Mouse (Mus musculus) hindbrain, embryonic 16.5 days (tissue): Measurements from ENCODE around the gene Babam1. TPM values are rescaled to one million over a fixed set of nuclear protein-coding genes. Genes with fewer than 3 reads are reported as not detected.
A peak's percentile ranks its signal among the peaks of the same experiment; 100 is the strongest.

Experiments
- ATAC-seq: fragments of 200-750 bp; cut with Nextera tagmentation; 2 replicates; pipeline ENCODE4 v1.8.0; 2017; ENCODE audit warnings: moderate TSS enrichment, moderate library complexity
- H3K27ac ChIP-seq: fragments of 300-500 bp; sonication (generic); 2 replicates; pipeline ENCODE4 v1.5.1; 2014; ENCODE audit warnings: low read depth, mild to moderate bottlenecking, control low read depth, low read length, moderate library complexity
- H3K27me3 ChIP-seq: fragments of 300-500 bp; sonication (generic); replicated peaks from 2 replicates; pipeline ENCODE4 v1.6.1; 2014; ENCODE audit warnings: low read length; ENCODE audit not compliant: control insufficient read depth, insufficient read depth
- H3K36me3 ChIP-seq: fragments of 300-500 bp; sonication (generic); 2 replicates; pipeline ENCODE4 v1.6.1; 2014; ENCODE audit warnings: mild to moderate bottlenecking, low read length, moderate library complexity, mixed read lengths; ENCODE audit not compliant: control insufficient read depth, insufficient read depth
- H3K4me1 ChIP-seq: fragments of 300-500 bp; sonication (generic); 2 replicates; pipeline ENCODE4 v1.6.1; 2014; ENCODE audit warnings: low read depth, low read length; ENCODE audit not compliant: control insufficient read depth, insufficient read depth
- H3K4me2 ChIP-seq: fragments of 300-500 bp; sonication (generic); 2 replicates; pipeline ENCODE4 v1.6.1; 2014; ENCODE audit warnings: mild to moderate bottlenecking, low read length, control low read depth, moderate library complexity
- H3K4me3 ChIP-seq: fragments of 300-500 bp; sonication (generic); 2 replicates; pipeline ENCODE4 v1.5.1; 2014; ENCODE audit warnings: mild to moderate bottlenecking, low read length, control low read depth, moderate library complexity
- H3K9ac ChIP-seq: fragments of 300-500 bp; sonication (generic); 2 replicates; pipeline ENCODE4 v1.6.1; 2014; ENCODE audit warnings: low read depth, mild to moderate bottlenecking, control low read depth, low read length, moderate library complexity
- H3K9me3 ChIP-seq: fragments of 300-500 bp; sonication (generic); 2 replicates; pipeline ENCODE4 v1.6.1; 2014; ENCODE audit warnings: mild to moderate bottlenecking, low read length, moderate library complexity; ENCODE audit not compliant: control insufficient read depth
- WGBS: fragments of 180-500 bp; shearing (Covaris S2); extraction: QIAGEN DNeasy Blood & Tissue Kit; methylation state at CpG from one replicate; pipeline ENCODE4 v1.1.7; 2014; 5-methylcytosine and 5-hydroxymethylcytosine counted together
- polyA plus RNA-seq: library from polyadenylated mRNA; unstranded; fragments of >200 nt; fragmentation: Nextera tagmentation; extraction: Ambion mirVana; gene quantifications from 2 replicates; pipeline ENCODE4 v1.2.1, GENCODE M21; 2015

The Babam1 gene
- polyA plus RNA-seq, 1 experiment from 2014 or later = 97.3 TPM

DNA sequence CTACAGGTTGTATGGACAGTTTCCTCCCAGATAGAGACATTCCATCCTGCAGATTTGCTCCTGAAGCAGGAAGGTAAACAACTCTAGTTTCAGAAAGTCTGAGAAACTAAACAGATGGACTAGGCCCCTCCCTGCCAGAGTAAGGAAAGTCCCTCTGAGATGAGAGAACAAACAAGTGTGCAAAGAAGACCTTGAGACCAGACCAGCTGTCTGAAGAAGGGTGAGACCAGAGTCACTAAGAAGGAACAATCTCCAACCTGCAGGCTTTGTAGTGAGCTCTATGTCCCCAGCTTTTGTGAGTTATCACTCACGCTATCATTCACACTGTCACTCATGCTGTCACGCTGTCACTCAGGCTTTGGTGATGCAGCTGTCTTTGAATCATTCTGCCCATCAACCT lies 5.0 kb upstream of the Babam1 start:
- no peak for ATAC-seq
- WGBS = 81% methylated on average over 2 of the region's 2 CpGs
- H3K36me3 ChIP-seq = no peaks in the 10 kb centered on the region

DNA sequence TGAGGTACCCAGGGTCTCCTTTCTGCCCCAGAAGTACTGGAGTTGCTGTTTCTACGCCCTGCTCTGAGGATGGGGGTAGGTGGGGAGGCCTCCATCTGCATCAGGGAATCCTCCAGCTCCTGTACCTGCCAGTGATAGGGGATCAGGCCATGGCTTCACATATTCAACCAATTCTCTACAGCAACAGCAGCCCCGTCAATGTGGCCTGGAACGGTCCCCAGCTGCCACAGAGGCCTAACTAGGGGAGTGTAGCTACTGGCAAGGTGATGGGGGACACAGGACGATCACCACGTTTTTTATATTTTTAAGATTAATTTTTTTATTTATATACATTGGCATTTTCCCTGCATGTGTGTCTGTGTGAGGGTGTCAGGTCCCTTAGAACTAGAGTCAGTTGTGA lies 4.3 kb upstream of the Babam1 start:
- Histone ChIP-seq H3K9ac (no peak overlapping the region), H3K4me3 (no peak overlapping the region), H3K36me3 (no peaks in the 10 kb centered on the region), H3K4me2 (no peak overlapping the region), H3K27me3 (no peaks in the 10 kb centered on the region), H3K27ac (no peak overlapping the region), H3K4me1 (peaks cover 7% of the 10 kb centered on the region), H3K9me3 (no peaks in the 10 kb centered on the region)
- WGBS = 89% methylated on average over 5 of the region's 5 CpGs
- ATAC-seq = no peak

More for the DNA sequence above, 5.0 kb upstream of the Babam1 start:
- no peak overlapping the region for H3K9ac ChIP-seq
- no peak overlapping the region for H3K27ac ChIP-seq
- no peaks in the 10 kb centered on the region for H3K9me3 ChIP-seq
- no peak overlapping the region for H3K4me3 ChIP-seq
- no peaks in the 10 kb centered on the region for H3K27me3 ChIP-seq
- H3K4me1 ChIP-seq = 0 out of 2 replicates have a peak, but pooled peaks cover 4% of the 10 kb centered on the region
- no peak overlapping the region for H3K4me2 ChIP-seq

DNA sequence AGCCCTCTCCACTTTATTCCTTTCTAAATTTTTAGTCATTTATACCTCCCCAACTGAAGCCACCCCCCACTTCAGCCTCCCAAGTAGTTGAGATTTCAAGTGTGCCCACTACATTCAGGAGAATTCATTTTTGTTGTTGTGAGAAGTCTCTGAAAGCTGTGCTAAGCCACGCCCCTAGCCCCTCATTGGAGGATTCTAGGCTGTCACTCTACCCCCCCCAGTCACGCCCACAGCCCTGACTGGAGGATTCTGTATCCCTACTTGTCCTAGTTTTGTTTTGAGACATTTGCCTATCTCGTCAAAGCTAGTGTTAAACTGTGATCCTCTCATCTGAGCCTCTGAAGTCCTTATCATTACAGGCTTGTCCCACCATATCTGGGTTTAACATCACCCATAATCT lies 3.8 kb upstream of the Babam1 start:
- no peaks in the 10 kb centered on the region for H3K9me3 ChIP-seq
- no peaks in the 10 kb centered on the region for H3K36me3 ChIP-seq
- 12% methylated on average over 3 of the region's 3 CpGs for WGBS
- no peak overlapping the region for H3K4me2 ChIP-seq
- no peak for ATAC-seq
- no peak overlapping the region for H3K9ac ChIP-seq
- peaks cover 12% of the 10 kb centered on the region for H3K4me1 ChIP-seq
- H3K27me3 ChIP-seq = no peaks in the 10 kb centered on the region
- no peak overlapping the region for H3K4me3 ChIP-seq
- H3K27ac ChIP-seq = no peak overlapping the region

DNA sequence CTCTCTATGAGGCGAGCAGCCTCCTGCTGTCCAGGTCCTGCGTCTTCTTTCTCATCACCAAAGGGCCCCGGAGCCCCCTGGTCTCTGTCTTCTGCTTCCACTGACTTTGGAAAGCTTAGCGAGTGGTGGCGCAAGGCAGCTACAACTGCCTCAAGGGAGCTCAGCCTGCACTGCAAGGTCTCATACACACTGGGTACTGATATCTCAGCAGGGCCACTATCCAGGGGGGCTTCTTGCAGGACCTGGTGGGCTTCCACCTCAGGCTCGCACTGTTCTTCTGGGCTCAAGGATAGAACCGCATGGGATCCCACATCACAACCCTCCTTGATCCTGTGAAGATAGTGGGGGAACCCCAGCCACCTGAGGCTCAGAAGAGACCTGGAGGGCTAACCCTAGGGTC lies 2.2 kb upstream of the Babam1 start:
- peaks cover 12% of the 10 kb centered on the region for H3K4me1 ChIP-seq
- WGBS = 85% methylated on average over 7 of the region's 7 CpGs
- H3K4me2 ChIP-seq = peak overlapping the region; percentile 14; the same call in 1 of the 2 replicates
- no peak for ATAC-seq
- H3K36me3 ChIP-seq = peaks cover 7% of the 10 kb centered on the region; the same call in 1 of the 2 replicates
- H3K27ac ChIP-seq = no peak overlapping the region
- no peak overlapping the region for H3K9ac ChIP-seq
- H3K27me3 ChIP-seq = no peaks in the 10 kb centered on the region
- no peaks in the 10 kb centered on the region for H3K9me3 ChIP-seq
- H3K4me3 ChIP-seq = no peak overlapping the region

DNA sequence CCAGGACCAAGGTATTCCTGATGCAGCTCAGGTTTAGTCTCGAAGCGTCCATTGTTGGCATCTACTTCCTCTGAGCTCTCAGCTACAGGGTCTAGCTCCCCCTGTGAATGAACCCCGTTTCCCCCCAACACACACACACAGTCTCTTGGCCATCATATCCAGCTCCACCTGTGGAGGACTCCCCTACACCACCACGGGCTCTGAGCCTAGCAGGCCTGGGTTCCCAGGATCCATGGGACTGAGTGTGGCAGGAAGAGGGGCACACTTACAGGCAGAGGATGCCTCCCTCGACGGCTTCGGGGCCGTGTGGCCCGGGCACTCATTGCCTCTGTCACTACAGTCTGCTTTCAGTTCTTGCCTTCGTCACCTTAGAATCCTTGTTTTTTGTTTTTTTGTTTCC lies 1.6 kb upstream of the Babam1 start:
- Histone ChIP-seq H3K4me1 (peaks cover 12% of the 10 kb centered on the region), H3K27ac (no peak overlapping the region), H3K9ac (no peak overlapping the region), H3K4me2 (peak overlapping the region; percentile 11; the same call in 1 of the 2 replicates), H3K4me3 (no peak overlapping the region; the same call in 1 of the 2 replicates), H3K9me3 (no peaks in the 10 kb centered on the region), H3K27me3 (no peaks in the 10 kb centered on the region), H3K36me3 (peaks cover 7% of the 10 kb centered on the region; the same call in 1 of the 2 replicates)
- ATAC-seq = no peak
- WGBS = 77% methylated on average over 10 of the region's 10 CpGs

- ATAC-seq = no peak
Observed at GRCm38 (mm10) chr8:71395629-71396028, 1.0 kb upstream of the Babam1 start, which contains the start of gene Ushbp1. Ushbp1 (minus strand) TSS chr8:71395802.

DNA sequence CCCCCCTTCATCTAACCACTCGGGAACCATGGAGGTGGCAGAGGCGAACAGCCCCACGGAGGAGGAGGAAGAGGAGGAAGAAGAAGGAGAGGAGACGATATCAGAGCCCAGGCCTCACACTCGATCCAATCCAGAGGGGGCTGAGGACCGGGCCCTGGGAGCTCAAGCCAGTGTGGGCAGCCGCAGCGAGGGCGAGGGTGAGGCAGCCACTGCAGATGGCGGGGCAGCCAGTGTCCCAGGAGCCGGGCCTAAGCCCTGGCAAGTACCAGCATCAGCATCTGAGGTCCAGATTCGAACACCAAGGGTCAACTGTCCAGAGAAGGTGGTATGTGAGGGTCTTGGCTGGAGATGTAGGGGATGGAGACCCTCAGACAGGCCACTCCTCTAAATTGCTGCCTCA lies 1.0 kb downstream of the Babam1 start:
- Histone ChIP-seq H3K9me3 (no peaks in the 10 kb centered on the region), H3K4me2 (peak overlapping the region; percentile 97), H3K27ac (no peak overlapping the region), H3K36me3 (peaks cover 7% of the 10 kb centered on the region; the same call in 1 of the 2 replicates), H3K9ac (no peak overlapping the region), H3K4me3 (peak overlapping the region; percentile 80), H3K27me3 (no peaks in the 10 kb centered on the region), H3K4me1 (peaks cover 12% of the 10 kb centered on the region)
- WGBS = 86% methylated on average over 12 of the region's 12 CpGs
- no peak for ATAC-seq

More at GRCm38 (mm10) chr8:71395629-71396028, 1.0 kb upstream of the Babam1 start, which contains the start of gene Ushbp1:
- peaks cover 12% of the 10 kb centered on the region for H3K4me1 ChIP-seq
- H3K27me3 ChIP-seq = no peaks in the 10 kb centered on the region
- peak within 1 kb of the TSS; percentile 35 for H3K9ac ChIP-seq
- H3K4me2 ChIP-seq = peak within 1 kb of the TSS; percentile 60
- WGBS = 85% methylated on average over 9 of the region's 9 CpGs
- peak within 1 kb of the TSS; percentile 72 for H3K27ac ChIP-seq
- H3K4me3 ChIP-seq = peak within 1 kb of the TSS; percentile 80
- H3K36me3 ChIP-seq = peaks cover 7% of the 10 kb centered on the region; the same call in 1 of the 2 replicates
- no peaks in the 10 kb centered on the region for H3K9me3 ChIP-seq

GRCm38 (mm10) chr8:71400826-71401225 lies 4.2 kb downstream of the Babam1 start:
- ATAC-seq = no peak
- H3K27me3 ChIP-seq = no peaks in the 10 kb centered on the region
- peaks cover 7% of the 10 kb centered on the region; the same call in 1 of the 2 replicates for H3K36me3 ChIP-seq
- H3K4me3 ChIP-seq = no peak overlapping the region
- H3K9ac ChIP-seq = no peak overlapping the region
- H3K4me2 ChIP-seq = no peak overlapping the region
- no peak overlapping the region for H3K27ac ChIP-seq
- no peaks in the 10 kb centered on the region for H3K9me3 ChIP-seq
- peaks cover 12% of the 10 kb centered on the region for H3K4me1 ChIP-seq
- WGBS = 93% methylated on average over 2 of the region's 2 CpGs

DNA sequence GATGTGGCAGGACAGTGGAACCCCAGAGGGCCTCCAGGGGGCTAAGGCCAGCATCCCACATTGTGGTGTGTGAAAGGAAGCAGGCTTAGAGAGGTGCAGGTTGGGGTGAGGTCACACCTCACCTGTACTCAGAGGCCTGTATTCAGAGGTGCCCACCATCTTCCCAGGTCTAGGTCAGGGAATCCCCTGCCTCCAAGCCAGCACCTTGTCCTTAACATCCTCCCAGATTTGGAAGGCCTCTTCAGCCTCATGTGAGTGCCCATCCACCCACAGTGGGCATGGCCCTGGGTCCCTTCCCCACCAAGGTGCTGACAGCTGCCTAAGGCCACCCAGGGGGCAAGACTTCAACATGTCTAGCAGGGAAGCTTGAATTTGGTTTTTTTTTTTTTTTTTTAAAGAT lies 4.8 kb downstream of the Babam1 start:
- Histone ChIP-seq H3K4me3 (no peak overlapping the region), H3K27ac (no peak overlapping the region), H3K9ac (no peak overlapping the region), H3K27me3 (no peaks in the 10 kb centered on the region), H3K4me1 (peaks cover 14% of the 10 kb centered on the region), H3K36me3 (peaks cover 7% of the 10 kb centered on the region; the same call in 1 of the 2 replicates), H3K9me3 (no peaks in the 10 kb centered on the region), H3K4me2 (no peak overlapping the region)
- no peak for ATAC-seq
